Mouse (Mus musculus) thymus, adult 2 months (tissue): Measurements from ENCODE around the gene H2-Eb1. TPM values are rescaled to one million over a fixed set of nuclear protein-coding genes. Genes with fewer than 3 reads are reported as not detected.

ENCODE experiments used
- DNase-seq: peaks from one replicate; pipeline ENCODE4 v3.0.0; 2021
- H3K27ac ChIP-seq: fragments of 200-500 bp; 2 replicates; pipeline ENCODE4 v1.5.1; 2012; ENCODE audit warnings: low read length, control low read depth; ENCODE audit not compliant: control insufficient read depth, insufficient read depth
- H3K27me3 ChIP-seq: fragments of 200-500 bp; 2 replicates; pipeline ENCODE4 v1.6.1; 2012; ENCODE audit warnings: mild to moderate bottlenecking, low read length, moderate library complexity, mixed read lengths; ENCODE audit not compliant: control insufficient read depth, insufficient read depth
- H3K36me3 ChIP-seq: fragments of 200-500 bp; 2 replicates; pipeline ENCODE4 v1.6.1; 2012; ENCODE audit warnings: mild to moderate bottlenecking, low read length, moderate library complexity; ENCODE audit not compliant: control insufficient read depth, insufficient read depth
- H3K4me1 ChIP-seq: fragments of 200-500 bp; replicated peaks from 2 replicates; pipeline ENCODE4 v1.6.1; 2012; ENCODE audit warnings: low read length; ENCODE audit not compliant: control insufficient read depth, insufficient read depth
- H3K4me3 ChIP-seq: fragments of 200-500 bp; 2 replicates; pipeline ENCODE4 v1.5.1; 2012; ENCODE audit warnings: mild to moderate bottlenecking, low read length, control low read depth, moderate library complexity; ENCODE audit not compliant: control insufficient read depth, insufficient read depth
- CTCF ChIP-seq: fragments of 200-500 bp; IDR thresholded peaks from 2 replicates; pipeline ENCODE4 v1.5.1; 2012; ENCODE audit warnings: mild to moderate bottlenecking, control low read depth, low read length, moderate library complexity, borderline replicate concordance; ENCODE audit not compliant: control insufficient read depth, poor library complexity, insufficient read depth; ENCODE audit errors: extremely low read depth
- POLR2A ChIP-seq: fragments of 200-500 bp; IDR thresholded peaks from 2 replicates; pipeline ENCODE4 v1.6.1; 2012; ENCODE audit warnings: mild to moderate bottlenecking, low read length, control low read depth, moderate library complexity; ENCODE audit not compliant: control insufficient read depth, poor library complexity, insufficient read depth; ENCODE audit errors: extremely low read depth
- WGBS: fragments of 180-500 bp; shearing (Covaris S2); methylation state at CpG from one replicate; pipeline ENCODE4 v1.1.7; 2018; 5-methylcytosine and 5-hydroxymethylcytosine counted together
- polyA plus RNA-seq: library from polyadenylated mRNA; depleted of rRNA; stranded (reverse); fragments of >200 nt; gene quantifications from 2 replicates; pipeline ENCODE4 v1.2.3, GENCODE M21; 2012

The H2-Eb1 gene
- polyA plus RNA-seq, 1 experiment = 666 TPM

DNA sequence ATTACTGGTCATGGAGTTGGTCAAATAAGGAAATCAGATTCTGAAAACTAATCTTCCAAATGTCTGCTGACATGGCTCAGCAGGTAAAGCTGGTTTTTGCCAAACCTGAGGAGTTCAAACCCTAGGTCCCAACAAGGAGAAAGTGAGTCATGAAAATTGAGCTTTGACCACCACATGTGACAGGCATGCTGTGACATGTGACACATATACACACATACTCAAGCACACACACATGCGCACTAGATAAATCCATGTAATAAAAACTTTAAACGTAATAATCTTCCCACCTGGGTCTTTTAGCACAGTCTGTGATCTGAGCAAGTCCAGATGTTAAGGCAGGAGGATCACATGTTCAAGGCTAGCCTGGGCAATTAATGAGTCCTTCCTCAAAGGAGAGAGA is 1.9 kb upstream of the H2-Eb1 start:
- TF ChIP-seq POLR2A = no peak
- TF ChIP-seq CTCF = no peak
- H3K27me3 ChIP-seq = no peaks in the 10 kb centered on the region
- no peaks in the 10 kb centered on the region for H3K36me3 ChIP-seq
- H3K4me3 ChIP-seq = no peak overlapping the region
- no peak overlapping the region for H3K27ac ChIP-seq
- peaks cover 6% of the 10 kb centered on the region for H3K4me1 ChIP-seq
- WGBS = 94% methylated on average over 2 of the region's 2 CpGs
- no peak for DNase-seq

DNA sequence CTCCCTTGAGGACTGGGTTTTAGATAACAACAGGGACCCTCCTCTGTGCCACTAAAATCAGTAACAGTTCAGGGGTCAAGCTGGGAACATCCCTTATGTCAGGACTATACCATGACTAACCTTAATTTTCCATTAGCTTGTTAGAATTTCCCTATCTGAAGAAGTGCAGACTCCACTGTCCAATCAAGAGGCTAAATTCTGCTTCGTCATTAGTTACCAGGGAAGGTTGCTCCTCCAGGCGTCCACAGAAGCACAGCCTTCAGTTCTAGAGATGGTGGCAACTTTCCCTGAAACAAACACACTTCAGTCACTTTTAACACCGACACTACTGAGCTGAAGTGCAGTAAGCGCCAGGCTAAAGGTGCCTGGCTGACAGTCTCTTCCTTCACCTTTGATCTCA is 916 bp upstream of the H2-Eb1 start:
- peaks cover 6% of the 10 kb centered on the region; the same call in 1 of the 2 replicates for H3K4me1 ChIP-seq
- peak overlapping the region; percentile 51; the same call in 1 of the 2 replicates for H3K27ac ChIP-seq
- no peaks in the 10 kb centered on the region for H3K27me3 ChIP-seq
- no peak overlapping the region for H3K4me3 ChIP-seq
- H3K36me3 ChIP-seq = no peaks in the 10 kb centered on the region
- WGBS = 19% methylated on average over 4 of the region's 4 CpGs
- TF ChIP-seq CTCF (no peak), POLR2A (no peak)
- peak; percentile 67 for DNase-seq

DNA sequence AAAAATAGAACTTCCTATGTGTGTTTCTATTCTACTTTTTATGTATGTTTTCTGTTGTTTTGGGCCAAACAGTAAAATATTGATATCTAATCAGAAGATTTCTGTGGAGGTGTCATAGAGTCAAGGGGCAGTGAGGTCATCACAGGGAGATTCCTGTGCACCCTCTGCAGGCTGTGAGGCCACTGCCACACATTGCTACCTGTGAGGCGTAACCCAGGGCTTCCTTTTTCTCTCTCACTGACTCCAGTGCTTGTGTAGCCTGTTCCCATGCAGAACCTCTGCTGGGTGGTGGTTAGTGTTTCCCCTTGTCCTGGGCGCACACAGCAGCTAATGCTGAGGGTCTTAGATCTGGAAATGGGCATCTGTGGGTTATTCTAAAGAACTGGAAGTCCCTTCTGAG is 740 bp downstream of the H2-Eb1 start:
- DNase-seq = no peak
- H3K27ac ChIP-seq = peak overlapping the region; percentile 33; the same call in 1 of the 2 replicates
- WGBS = 89% methylated on average over 2 of the region's 2 CpGs
- H3K27me3 ChIP-seq = no peaks in the 10 kb centered on the region
- H3K36me3 ChIP-seq = no peaks in the 10 kb centered on the region
- peak overlapping the region; percentile 23; the same call in 1 of the 2 replicates for H3K4me3 ChIP-seq
- TF ChIP-seq POLR2A = no peak
- TF ChIP-seq CTCF = no peak
- peaks cover 11% of the 10 kb centered on the region for H3K4me1 ChIP-seq

DNA sequence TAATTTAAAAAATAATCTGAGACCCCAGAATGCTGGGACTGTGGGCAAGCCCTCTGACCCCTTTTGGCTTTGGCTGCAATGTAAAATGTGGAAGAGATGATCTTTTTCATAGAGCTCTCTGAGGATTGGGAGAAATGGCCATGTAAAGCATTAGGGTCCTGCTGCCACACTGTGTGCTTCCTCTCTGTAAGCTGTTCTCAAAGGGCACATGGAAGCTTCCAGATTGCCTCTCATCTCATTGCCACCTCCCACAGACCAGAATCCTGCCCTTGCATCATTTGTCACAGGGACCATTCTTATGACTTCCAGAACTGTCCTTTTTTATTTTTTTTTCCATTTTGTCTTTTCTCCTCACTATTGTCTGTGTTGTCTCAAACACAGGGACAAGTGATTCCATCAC is 1.5 kb downstream of the H2-Eb1 start:
- H3K4me3 ChIP-seq = no peak overlapping the region
- no peak for TF ChIP-seq CTCF
- no peak for TF ChIP-seq POLR2A
- no peak overlapping the region; the same call in 1 of the 2 replicates for H3K27ac ChIP-seq
- no peaks in the 10 kb centered on the region for H3K36me3 ChIP-seq
- DNase-seq = no peak
- H3K4me1 ChIP-seq = peaks cover 14% of the 10 kb centered on the region
- no peaks in the 10 kb centered on the region for H3K27me3 ChIP-seq

DNA sequence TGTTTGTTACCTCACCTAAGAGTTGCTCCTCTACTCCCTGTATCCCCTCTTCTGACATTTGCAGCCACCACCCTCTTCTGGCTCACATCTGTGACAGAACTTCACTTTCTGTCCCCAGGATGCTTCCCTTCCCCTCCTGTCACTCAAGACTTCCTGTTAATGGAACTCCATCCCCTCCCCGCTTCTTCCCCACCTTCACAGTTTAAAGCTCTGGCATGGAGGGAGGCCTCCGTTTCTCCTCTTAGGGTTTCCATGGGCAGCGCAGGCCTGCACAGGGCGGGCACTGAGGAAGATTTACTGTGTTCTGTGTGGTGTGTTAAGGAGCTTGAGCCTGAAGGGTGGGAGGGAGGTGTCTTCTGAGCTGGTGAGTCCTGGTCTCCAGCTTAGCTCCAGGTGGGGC is 2.5 kb downstream of the H2-Eb1 start:
- Histone ChIP-seq H3K27ac (no peak overlapping the region), H3K4me3 (0 out of 2 replicates have a peak overlapping the region, but pooled peaks have one; percentile 11), H3K36me3 (no peaks in the 10 kb centered on the region), H3K4me1 (peaks cover 15% of the 10 kb centered on the region), H3K27me3 (no peaks in the 10 kb centered on the region)
- WGBS = 87% methylated on average over 4 of the region's 4 CpGs
- no peak for DNase-seq
- TF ChIP-seq CTCF (no peak), POLR2A (no peak)

DNA sequence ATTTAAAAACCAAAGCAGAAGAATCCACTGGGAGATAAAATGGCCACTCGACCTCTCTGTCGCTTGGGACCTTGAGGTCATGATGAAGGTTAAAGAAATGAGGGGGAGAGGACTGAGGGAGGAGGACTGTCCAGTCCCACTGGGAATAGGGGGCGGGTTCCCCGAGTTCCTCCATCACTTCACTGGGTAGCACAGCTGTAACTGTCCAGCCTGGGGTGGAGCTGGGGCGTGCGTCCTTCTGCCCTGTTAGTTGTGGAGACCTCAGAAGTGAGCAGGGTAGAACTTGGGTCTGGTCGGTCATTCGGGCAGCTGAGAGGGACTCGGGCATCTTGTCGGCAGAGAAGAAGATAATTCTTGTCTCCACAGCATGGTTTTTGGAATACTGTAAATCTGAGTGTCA is 3.6 kb downstream of the H2-Eb1 start:
- Histone ChIP-seq H3K27me3 (no peaks in the 10 kb centered on the region), H3K27ac (no peak overlapping the region), H3K36me3 (no peaks in the 10 kb centered on the region), H3K4me1 (peaks cover 15% of the 10 kb centered on the region), H3K4me3 (peak overlapping the region; percentile 87)
- no peak for TF ChIP-seq CTCF
- no peak for TF ChIP-seq POLR2A
- DNase-seq = no peak
- 48% methylated on average over 10 of the region's 10 CpGs for WGBS
